ENCODE assay signal across 20 mouse cellular contexts in genomic region chr17:45510871-45511270, GRCm38 (mm10). TPM values are rescaled to one million over a fixed set of nuclear protein-coding genes. Genes with fewer than 3 reads are reported as not detected.
"Had no signal": no experiment of that assay in that cellular context is flagged by ENCODE, and none has a peak within 500 bp of the region (broad histone marks: within the 10 kb centered on the region; RNA-seq: fewer than 3 reads in every experiment).

No protein-coding gene starts in this region.

- DNase-seq: retina, postnatal 1 day; right cerebral cortex, adult 18-20 months; right cerebral cortex, postnatal 14 days; right cerebral cortex, postnatal 25 days; right cerebral cortex, postnatal 4 days; spleen, adult 18-20 months; thymus, adult 18-20 months; thymus, adult 2 months; thymus, postnatal 14 days; thymus, postnatal 25 days; thymus, postnatal 36 days; thymus, postnatal 4 days had no signal

- H3K9ac ChIP-seq: neural tube, embryonic 13.5 days; neural tube, embryonic 15.5 days; stomach, embryonic 15.5 days had no signal

- H3K4me3 ChIP-seq: neural tube, embryonic 13.5 days; neural tube, embryonic 15.5 days; stomach, embryonic 15.5 days had no signal

- H3K9me3 ChIP-seq: neural tube, embryonic 13.5 days; neural tube, embryonic 15.5 days; stomach, embryonic 15.5 days had no signal

- H3K27ac ChIP-seq: neural tube, embryonic 13.5 days; neural tube, embryonic 15.5 days; stomach, embryonic 15.5 days; stomach, postnatal 0 days had no signal

- H3K27me3 ChIP-seq: neural tube, embryonic 13.5 days; neural tube, embryonic 15.5 days; stomach, embryonic 15.5 days had no signal

RNA-seq across cellular contexts. Expression of gene Tcte1, which starts 12.4 kb away (rescaled TPM):
- total RNA-seq: neutrophil, adult 5-6 weeks had no signal
- polyA plus RNA-seq: urinary bladder, adult 2 months had no signal

RNA-seq across cellular contexts. Expression of gene Spats1, which starts 35.7 kb away (rescaled TPM):
- total RNA-seq: neutrophil, adult 5-6 weeks had no signal
- polyA plus RNA-seq: small intestine, adult 2 months; spleen, adult 2 months had no signal
